Mouse (Mus musculus) cortical plate, adult 2 months (tissue): ENCODE results near the gene C1ql1. TPM values are rescaled to one million over a fixed set of nuclear protein-coding genes. Genes with fewer than 3 reads are reported as not detected.

Experiments
- H3K27ac ChIP-seq: fragments of 200-500 bp; 2 replicates; pipeline ENCODE4 v1.5.1; 2012; ENCODE audit warnings: low read length, control low read depth, inconsistent platforms; ENCODE audit not compliant: insufficient read depth
- H3K4me1 ChIP-seq: fragments of 200-500 bp; 2 replicates; pipeline ENCODE4 v1.6.1; 2011; ENCODE audit warnings: low read length; ENCODE audit not compliant: control insufficient read depth, insufficient read depth
- H3K4me3 ChIP-seq: fragments of 200-500 bp; 2 replicates; pipeline ENCODE4 v1.5.1; 2011; ENCODE audit warnings: mild to moderate bottlenecking, low read length, control low read depth; ENCODE audit not compliant: insufficient read depth
- CTCF ChIP-seq: fragments of 200-500 bp; IDR thresholded peaks from 2 replicates; pipeline ENCODE4 v1.5.1; 2011; ENCODE audit warnings: mild to moderate bottlenecking, control low read depth, low read length; ENCODE audit not compliant: insufficient read depth; ENCODE audit errors: extremely low read depth
- POLR2A ChIP-seq: fragments of 200-500 bp; IDR thresholded peaks from 2 replicates; pipeline ENCODE4 v1.6.1; 2011; ENCODE audit warnings: mild to moderate bottlenecking, low read length, control low read depth; ENCODE audit not compliant: insufficient read depth; ENCODE audit errors: extremely low read depth
- polyA plus RNA-seq: library from polyadenylated mRNA; depleted of rRNA; stranded (reverse); fragments of >200 nt; gene quantifications from 2 replicates; pipeline ENCODE4 v1.2.3, GENCODE M21; 2012

Gene C1ql1
- polyA plus RNA-seq, 1 experiment = 15.8 TPM

DNA sequence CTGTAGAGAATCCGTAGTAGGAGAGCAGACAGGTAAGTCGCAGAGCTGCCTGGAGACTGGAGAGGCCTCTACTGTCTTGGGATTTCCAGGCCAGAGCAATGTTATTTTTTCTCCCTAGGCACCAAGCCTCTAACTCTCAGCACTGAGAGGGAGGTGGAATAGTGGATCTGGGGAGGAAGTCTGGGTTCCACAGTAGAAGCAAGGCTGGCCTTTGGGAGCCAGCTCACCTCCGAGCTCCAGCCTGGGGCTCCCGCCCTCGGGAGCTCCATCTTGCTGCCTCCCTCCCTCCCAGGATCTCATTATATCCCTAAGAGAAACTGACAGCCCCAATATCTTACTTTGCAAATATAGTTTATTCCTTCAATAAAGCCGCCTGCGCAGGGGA lies 16.4 kb upstream of the C1ql1 start:
- Histone ChIP-seq H3K27ac (no peak overlapping the region), H3K4me3 (no peak overlapping the region), H3K4me1 (no peaks in the 10 kb centered on the region)
- no peak for TF ChIP-seq POLR2A
- TF ChIP-seq CTCF = no peak

DNA sequence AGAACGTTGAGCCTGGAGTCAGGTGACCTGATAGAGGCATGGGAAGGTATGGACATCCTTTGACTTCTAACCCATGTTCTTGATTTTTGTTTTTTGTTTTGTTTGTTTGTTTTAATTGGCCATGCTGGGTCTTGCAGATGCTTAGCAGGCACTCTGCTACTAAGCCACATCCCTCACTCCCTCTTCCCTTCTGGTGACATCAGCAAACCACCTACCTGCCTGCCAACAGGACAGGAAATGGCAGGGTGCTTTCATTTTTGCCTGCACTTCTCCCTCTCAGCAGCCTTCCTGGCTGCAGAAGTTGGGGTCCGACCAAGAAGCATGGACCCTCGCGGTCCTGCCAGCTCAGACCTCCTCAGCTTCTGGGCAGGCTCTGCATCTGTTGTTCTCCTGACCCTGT lies 14.6 kb upstream of the C1ql1 start:
- H3K4me3 ChIP-seq = no peak overlapping the region
- no peak for TF ChIP-seq CTCF
- no peak for TF ChIP-seq POLR2A
- H3K4me1 ChIP-seq = no peaks in the 10 kb centered on the region
- no peak overlapping the region for H3K27ac ChIP-seq

DNA sequence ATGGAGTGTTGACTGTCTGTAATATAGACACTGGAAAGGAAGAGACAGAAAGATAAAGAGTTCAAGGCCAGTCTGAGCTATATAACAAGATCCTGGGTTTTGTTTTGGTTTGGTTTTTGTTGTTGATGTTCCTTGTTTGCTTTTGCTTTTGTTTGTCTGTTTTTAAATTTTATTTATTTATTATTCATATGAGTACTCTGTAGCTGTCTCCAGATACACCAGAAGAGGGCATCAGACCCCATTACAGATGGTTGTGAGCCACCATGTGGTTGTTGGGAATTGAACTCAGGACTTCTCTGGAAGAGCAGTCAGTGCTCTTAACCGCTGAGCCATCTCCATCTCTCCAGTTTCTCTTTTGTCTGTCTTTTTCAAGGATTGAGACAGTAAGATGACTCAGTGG lies 12.4 kb upstream of the C1ql1 start:
- TF ChIP-seq POLR2A (no peak), CTCF (no peak)
- Histone ChIP-seq H3K4me3 (no peak overlapping the region), H3K4me1 (no peaks in the 10 kb centered on the region), H3K27ac (no peak overlapping the region)

GRCm38 (mm10) chr11:102958431-102958830 lies 11.9 kb upstream of the C1ql1 start:
- Histone ChIP-seq H3K4me3 (no peak overlapping the region), H3K4me1 (no peaks in the 10 kb centered on the region), H3K27ac (no peak overlapping the region)
- TF ChIP-seq CTCF (no peak), POLR2A (no peak)

GRCm38 (mm10) chr11:102957692-102958091 lies 11.2 kb upstream of the C1ql1 start:
- TF ChIP-seq POLR2A (no peak), CTCF (no peak)
- no peaks in the 10 kb centered on the region for H3K4me1 ChIP-seq
- H3K27ac ChIP-seq = no peak overlapping the region
- H3K4me3 ChIP-seq = no peak overlapping the region

GRCm38 (mm10) chr11:102956962-102957614 lies 10.6 kb upstream of the C1ql1 start:
- H3K4me1 ChIP-seq = no peaks in the 10 kb centered on the region
- no peak overlapping the region for H3K4me3 ChIP-seq
- TF ChIP-seq CTCF = no peak
- no peak for TF ChIP-seq POLR2A
- no peak overlapping the region for H3K27ac ChIP-seq

- no peak overlapping the region for H3K27ac ChIP-seq
- TF ChIP-seq POLR2A = no peak
- TF ChIP-seq CTCF = no peak
- no peak overlapping the region for H3K4me3 ChIP-seq
- 0 out of 2 replicates have a peak, but pooled peaks cover 2% of the 10 kb centered on the region for H3K4me1 ChIP-seq
Measured at GRCm38 (mm10) chr11:102952922-102953321, 6.4 kb upstream of the C1ql1 start.

DNA sequence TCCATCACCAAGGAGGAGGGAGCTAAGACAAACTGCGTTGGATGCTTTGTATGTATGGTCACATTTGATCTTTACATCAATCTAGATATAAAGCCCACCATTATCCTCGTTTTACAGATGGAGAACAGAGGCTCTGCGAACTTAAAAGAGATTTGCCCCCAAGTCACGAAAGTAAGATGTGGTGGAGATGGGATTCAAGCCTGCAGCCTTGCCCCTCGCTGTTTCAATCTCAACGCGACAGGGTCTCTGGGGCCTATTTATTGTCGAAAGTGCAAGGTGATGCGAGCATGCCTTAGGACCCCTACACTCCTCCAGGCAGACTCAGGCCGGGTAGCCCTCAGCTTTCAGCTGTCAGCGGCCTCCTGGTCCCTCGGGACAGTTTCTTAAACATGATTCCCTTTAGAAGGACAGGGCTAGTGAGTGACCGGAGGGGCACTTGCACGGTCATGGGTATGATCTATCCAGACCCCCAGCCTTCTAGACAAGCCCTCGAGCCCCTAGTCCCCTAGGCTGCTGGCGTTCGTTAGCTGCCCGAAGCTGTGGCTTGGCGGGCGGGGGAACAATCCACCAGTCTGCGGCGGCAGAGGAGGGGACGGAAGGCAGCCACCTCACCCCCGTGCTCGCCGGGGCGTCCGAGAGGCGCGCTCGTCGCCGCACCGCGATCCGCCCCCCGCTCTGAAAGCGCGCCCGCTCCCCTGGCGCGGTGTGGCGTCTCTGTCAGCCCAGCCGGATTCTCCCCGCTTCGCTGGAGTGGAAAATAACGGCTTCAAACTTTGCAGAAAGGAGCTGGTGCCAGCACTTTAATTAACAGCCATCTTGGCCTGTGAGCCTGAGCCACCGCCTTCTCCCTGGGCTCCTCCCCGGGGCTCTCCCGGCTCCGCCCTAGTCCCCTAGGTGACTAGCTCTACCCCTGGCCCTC lies 1.8 kb upstream of the C1ql1 start:
- Histone ChIP-seq H3K4me1 (0 out of 2 replicates have a peak, but pooled peaks cover 2% of the 10 kb centered on the region), H3K27ac (no peak overlapping the region), H3K4me3 (0 out of 2 replicates have a peak overlapping the region, but pooled peaks have one; percentile 3)
- no peak for TF ChIP-seq CTCF
- no peak for TF ChIP-seq POLR2A

- Histone ChIP-seq H3K4me1 (0 out of 2 replicates have a peak, but pooled peaks cover 2% of the 10 kb centered on the region), H3K27ac (no peak overlapping the region), H3K4me3 (0 out of 2 replicates have a peak overlapping the region, but pooled peaks have one; percentile 6)
- TF ChIP-seq POLR2A (no peak), CTCF (no peak)
Measured at GRCm38 (mm10) chr11:102946992-102947343, 480 bp upstream of the C1ql1 start.
